Mouse (Mus musculus) embryonic facial prominence, embryonic 11.5 days (tissue): Measurements from ENCODE around the gene Vangl1. TPM values are rescaled to one million over a fixed set of nuclear protein-coding genes. Genes with fewer than 3 reads are reported as not detected.
"Not testable (repeated sequence)": the region's sequence is repeated elsewhere in the genome, so short reads cannot be mapped to it uniquely, and the experiment has no call there.

Source experiments
- ATAC-seq: fragments of 200-750 bp; cut with Nextera tagmentation; replicated peaks from 2 replicates; pipeline ENCODE4 v1.8.0; 2017; ENCODE audit warnings: low read depth; ENCODE audit not compliant: insufficient number of reproducible peaks, low FRiP score, low TSS enrichment
- DNase-seq: peaks from one replicate; pipeline ENCODE4 v3.0.0-alpha.2; 2015; ENCODE audit warnings: low spot score
- H3K27ac ChIP-seq: fragments of 300-500 bp; sonication (generic); replicated peaks from 2 replicates; pipeline ENCODE4 v1.5.1; 2014; ENCODE audit warnings: mild to moderate bottlenecking, low read depth, low read length, control low read depth
- H3K27me3 ChIP-seq: fragments of 300-500 bp; sonication (generic); 2 replicates; pipeline ENCODE4 v1.6.1; 2014; ENCODE audit warnings: mild to moderate bottlenecking, low read length, moderate library complexity, mixed read lengths; ENCODE audit not compliant: control insufficient read depth, insufficient read depth
- H3K36me3 ChIP-seq: fragments of 300-500 bp; sonication (generic); replicated peaks from 2 replicates; pipeline ENCODE4 v1.6.1; 2014; ENCODE audit warnings: low read depth, mild to moderate bottlenecking, low read length, moderate library complexity, mixed read lengths; ENCODE audit not compliant: control insufficient read depth, insufficient read depth
- H3K4me1 ChIP-seq: fragments of 300-500 bp; sonication (generic); 2 replicates; pipeline ENCODE4 v1.6.1; 2014; ENCODE audit warnings: low read length, mixed read lengths; ENCODE audit not compliant: control insufficient read depth, insufficient read depth
- H3K4me2 ChIP-seq: fragments of 300-500 bp; sonication (generic); 2 replicates; pipeline ENCODE4 v1.6.1; 2014; ENCODE audit warnings: low read depth, mild to moderate bottlenecking, control low read depth, low read length, moderate library complexity
- H3K4me3 ChIP-seq: fragments of 300-500 bp; sonication (generic); 2 replicates; pipeline ENCODE4 v1.5.1; 2014; ENCODE audit warnings: low read depth, low read length, control low read depth
- H3K9ac ChIP-seq: fragments of 300-500 bp; sonication (generic); replicated peaks from 2 replicates; pipeline ENCODE4 v1.6.1; 2014; ENCODE audit warnings: mild to moderate bottlenecking, control low read depth, low read length
- H3K9me3 ChIP-seq: fragments of 300-500 bp; sonication (generic); replicated peaks from 2 replicates; pipeline ENCODE4 v1.6.1; 2016; ENCODE audit warnings: mild to moderate bottlenecking, low read length, inconsistent platforms, mixed read lengths; ENCODE audit not compliant: control insufficient read depth
- WGBS: fragments of 180-500 bp; shearing (Covaris S2); extraction: QIAGEN DNeasy Blood & Tissue Kit; methylation state at CpG from one replicate; pipeline ENCODE4 v1.1.7; 2014; 5-methylcytosine and 5-hydroxymethylcytosine counted together
- polyA plus RNA-seq: library from polyadenylated mRNA; unstranded; fragments of >200 nt; fragmentation: Nextera tagmentation; extraction: Ambion mirVana; gene quantifications from 2 replicates; pipeline ENCODE4 v1.2.1, GENCODE M21; 2014

The Vangl1 gene
- polyA plus RNA-seq, 1 experiment from 2014 or later: 12.8 TPM

- no peak for ATAC-seq
- WGBS: 82% methylated on average over 8 of the region's 8 CpGs
These were observed 37.7 kb downstream of the Vangl1 start for GRCm38 (mm10) chr3:102166794-102167193.

GRCm38 (mm10) chr3:102166287-102166620 is 38.2 kb downstream of the Vangl1 start:
- Histone ChIP-seq H3K4me2 (no peak overlapping the region), H3K27ac (no peak overlapping the region), H3K4me3 (no peak overlapping the region), H3K9me3 (no peaks in the 10 kb centered on the region), H3K36me3 (no peaks in the 10 kb centered on the region), H3K9ac (no peak overlapping the region), H3K4me1 (no peaks in the 10 kb centered on the region), H3K27me3 (no peaks in the 10 kb centered on the region)
- 72% methylated on average over 4 of the region's 4 CpGs for WGBS
- DNase-seq (no peak), ATAC-seq (no peak)

More at GRCm38 (mm10) chr3:102166794-102167193, 37.7 kb downstream of the Vangl1 start:
- no peak for DNase-seq
- H3K4me3 ChIP-seq: no peak overlapping the region
- H3K9me3 ChIP-seq: no peaks in the 10 kb centered on the region
- H3K27ac ChIP-seq: no peak overlapping the region
- H3K9ac ChIP-seq: no peak overlapping the region
- no peaks in the 10 kb centered on the region for H3K36me3 ChIP-seq
- H3K27me3 ChIP-seq: no peaks in the 10 kb centered on the region
- no peaks in the 10 kb centered on the region for H3K4me1 ChIP-seq
- H3K4me2 ChIP-seq: no peak overlapping the region

- Histone ChIP-seq H3K4me1 (no peaks in the 10 kb centered on the region), H3K27ac (no peak overlapping the region), H3K36me3 (no peaks in the 10 kb centered on the region), H3K4me2 (no peak overlapping the region), H3K27me3 (no peaks in the 10 kb centered on the region), H3K9ac (no peak overlapping the region), H3K4me3 (no peak overlapping the region), H3K9me3 (no peaks in the 10 kb centered on the region)
- ATAC-seq (peak; percentile 36; the same call in 1 of the 2 replicates), DNase-seq (no peak)
- WGBS: 81% methylated on average over 21 of the region's 21 CpGs
These were observed 38.8 kb downstream of the Vangl1 start for GRCm38 (mm10) chr3:102165536-102166286.

- Histone ChIP-seq H3K9ac (no peak overlapping the region), H3K9me3 (no peaks in the 10 kb centered on the region), H3K27me3 (no peaks in the 10 kb centered on the region), H3K4me2 (no peak overlapping the region), H3K27ac (no peak overlapping the region), H3K4me1 (no peaks in the 10 kb centered on the region), H3K36me3 (no peaks in the 10 kb centered on the region), H3K4me3 (no peak overlapping the region)
- ATAC-seq (no peak), DNase-seq (no peak)
- 45% methylated on average over 4 of the region's 4 CpGs for WGBS
These were observed 39.6 kb downstream of the Vangl1 start for GRCm38 (mm10) chr3:102164911-102165310.

GRCm38 (mm10) chr3:102163861-102164260 is 40.6 kb downstream of the Vangl1 start:
- 88% methylated on average over 1 of the region's 1 CpGs for WGBS
- not testable (repeated sequence) for H3K27me3 ChIP-seq, H3K9me3 ChIP-seq, ATAC-seq, H3K4me3 ChIP-seq, H3K27ac ChIP-seq, H3K36me3 ChIP-seq, H3K4me2 ChIP-seq, DNase-seq, H3K9ac ChIP-seq, H3K4me1 ChIP-seq

- 0 out of 2 replicates have a peak, but pooled peaks have one; percentile 13 for ATAC-seq
- no peak overlapping the region for H3K4me2 ChIP-seq
These were observed 44.8 kb downstream of the Vangl1 start for GRCm38 (mm10) chr3:102159423-102160325.

GRCm38 (mm10) chr3:102158759-102159422 is 45.6 kb downstream of the Vangl1 start:
- H3K36me3 ChIP-seq: no peaks in the 10 kb centered on the region
- H3K9me3 ChIP-seq: no peaks in the 10 kb centered on the region
- DNase-seq (no peak), ATAC-seq (no peak)
- no peak overlapping the region for H3K4me3 ChIP-seq
- H3K4me1 ChIP-seq: no peaks in the 10 kb centered on the region; the same call in 1 of the 2 replicates
- no peak overlapping the region for H3K4me2 ChIP-seq
- H3K27ac ChIP-seq: no peak overlapping the region
- 86% methylated on average over 14 of the region's 14 CpGs for WGBS
- H3K27me3 ChIP-seq: no peaks in the 10 kb centered on the region
- H3K9ac ChIP-seq: no peak overlapping the region

More at GRCm38 (mm10) chr3:102159423-102160325, 44.8 kb downstream of the Vangl1 start:
- Histone ChIP-seq H3K9me3 (no peaks in the 10 kb centered on the region), H3K4me1 (no peaks in the 10 kb centered on the region), H3K4me3 (no peak overlapping the region), H3K36me3 (no peaks in the 10 kb centered on the region), H3K27me3 (no peaks in the 10 kb centered on the region), H3K27ac (no peak overlapping the region), H3K9ac (no peak overlapping the region)
- no peak for DNase-seq
- WGBS: 79% methylated on average over 14 of the region's 14 CpGs
